Mouse (Mus musculus): Measurements from ENCODE around the gene Gm266.

Gene Gm266

GRCm38 (mm10) chr12:111503063-111503567 is 17.5 kb upstream of the Gm266 start:
- 65% methylated on average over 12 of the region's 12 CpGs for WGBS

- WGBS, result 43% methylated on average over 5 of the region's 5 CpGs
Measured at GRCm38 (mm10) chr12:111500725-111501124, 15.1 kb upstream of the Gm266 start.

- WGBS, result 70% methylated on average over 5 of the region's 5 CpGs
Measured at GRCm38 (mm10) chr12:111499617-111500016, 14.0 kb upstream of the Gm266 start.

GRCm38 (mm10) chr12:111497076-111497475 is 11.5 kb upstream of the Gm266 start:
- 56% methylated on average over 2 of the region's 2 CpGs for WGBS

- 74% methylated on average over 4 of the region's 4 CpGs for WGBS
Measured at GRCm38 (mm10) chr12:111494931-111495330, 9.3 kb upstream of the Gm266 start.

- WGBS, result 85% methylated on average over 11 of the region's 11 CpGs
Measured at GRCm38 (mm10) chr12:111489261-111489865, 3.7 kb upstream of the Gm266 start.

- WGBS, result 27% methylated on average over 12 of the region's 12 CpGs
Measured at GRCm38 (mm10) chr12:111486455-111486854, 832 bp upstream of the Gm266 start.

- 3% methylated on average over 63 of the region's 63 CpGs for WGBS
Measured at GRCm38 (mm10) chr12:111485046-111485651, 474 bp downstream of the Gm266 start.

- 86% methylated on average over 2 of the region's 2 CpGs for WGBS
Measured at GRCm38 (mm10) chr12:111479917-111480316, 5.7 kb downstream of the Gm266 start.

GRCm38 (mm10) chr12:111478924-111479323 is 6.7 kb downstream of the Gm266 start:
- WGBS, result 72% methylated on average over 5 of the region's 5 CpGs

- 48% methylated on average over 8 of the region's 8 CpGs for WGBS
Measured at GRCm38 (mm10) chr12:111474893-111475643, 10.6 kb downstream of the Gm266 start.

GRCm38 (mm10) chr12:111474384-111474783 is 11.2 kb downstream of the Gm266 start:
- WGBS, result 99% methylated on average over 3 of the region's 3 CpGs

GRCm38 (mm10) chr12:111472886-111473285 is 12.7 kb downstream of the Gm266 start:
- WGBS, result 75% methylated on average over 5 of the region's 5 CpGs

- 82% methylated on average over 3 of the region's 3 CpGs for WGBS
Measured at GRCm38 (mm10) chr12:111471721-111472120, 13.9 kb downstream of the Gm266 start.

- WGBS, result 91% methylated on average over 1 of the region's 1 CpGs
Measured at GRCm38 (mm10) chr12:111471119-111471518, 14.5 kb downstream of the Gm266 start.

GRCm38 (mm10) chr12:111469507-111469906 is 16.1 kb downstream of the Gm266 start:
- 7% methylated on average over 8 of the region's 8 CpGs for WGBS

- WGBS, result 70% methylated on average over 7 of the region's 7 CpGs
Measured at GRCm38 (mm10) chr12:111468206-111468605, 17.4 kb downstream of the Gm266 start.

GRCm38 (mm10) chr12:111466369-111466768 is 19.3 kb downstream of the Gm266 start:
- 94% methylated on average over 3 of the region's 3 CpGs for WGBS

GRCm38 (mm10) chr12:111463570-111463969 is 22.1 kb downstream of the Gm266 start:
- 92% methylated on average over 7 of the region's 7 CpGs for WGBS

GRCm38 (mm10) chr12:111457742-111458141 is 27.9 kb downstream of the Gm266 start:
- 100% methylated on average over 1 of the region's 1 CpGs for WGBS

- 82% methylated on average over 8 of the region's 8 CpGs for WGBS
Measured at GRCm38 (mm10) chr12:111455860-111456259, 29.8 kb downstream of the Gm266 start.

GRCm38 (mm10) chr12:111455311-111455846 is 30.2 kb downstream of the Gm266 start:
- WGBS, result 82% methylated on average over 12 of the region's 12 CpGs

All from cerebral cortex, adult 2 months (tissue).